Mouse (Mus musculus) stomach, embryonic 14.5 days (tissue): Measurements from ENCODE around the gene Ikzf2. TPM values are rescaled to one million over a fixed set of nuclear protein-coding genes. Genes with fewer than 3 reads are reported as not detected.

Experiments used
- ATAC-seq: fragments of 200-750 bp; cut with Nextera tagmentation; 2 replicates; pipeline ENCODE4 v1.8.0; 2017; ENCODE audit warnings: low read depth, moderate TSS enrichment; ENCODE audit not compliant: insufficient number of reproducible peaks, insufficient read depth, low FRiP score
- H3K27ac ChIP-seq: fragments of 300-500 bp; sonication (generic); 2 replicates; pipeline ENCODE4 v1.5.1; 2014; ENCODE audit warnings: mild to moderate bottlenecking, low read length, moderate library complexity, mixed read lengths
- H3K27me3 ChIP-seq: fragments of 300-500 bp; sonication (generic); 2 replicates; pipeline ENCODE4 v1.6.1; 2014; ENCODE audit warnings: low read length, control low read depth, mixed read lengths; ENCODE audit not compliant: control insufficient read depth, insufficient read depth
- H3K36me3 ChIP-seq: fragments of 300-500 bp; sonication (generic); 2 replicates; pipeline ENCODE4 v1.6.1; 2014; ENCODE audit warnings: mild to moderate bottlenecking, control low read depth, low read length, moderate library complexity, mixed read lengths; ENCODE audit not compliant: control insufficient read depth, insufficient read depth
- H3K4me1 ChIP-seq: fragments of 300-500 bp; sonication (generic); 2 replicates; pipeline ENCODE4 v1.6.1; 2014; ENCODE audit warnings: low read length, control low read depth, mixed read lengths; ENCODE audit not compliant: control insufficient read depth, insufficient read depth
- H3K4me2 ChIP-seq: fragments of 300-500 bp; sonication (generic); replicated peaks from 2 replicates; pipeline ENCODE4 v1.6.1; 2014; ENCODE audit warnings: low read depth, low read length, control low read depth
- H3K4me3 ChIP-seq: fragments of 300-500 bp; sonication (generic); 2 replicates; pipeline ENCODE4 v1.5.1; 2014; ENCODE audit warnings: low read depth, low read length, control low read depth
- H3K9ac ChIP-seq: fragments of 300-500 bp; sonication (generic); replicated peaks from 2 replicates; pipeline ENCODE4 v1.6.1; 2014; ENCODE audit warnings: low read depth, mild to moderate bottlenecking, control low read depth, low read length, moderate library complexity, mixed read lengths
- H3K9me3 ChIP-seq: fragments of 300-500 bp; sonication (generic); 2 replicates; pipeline ENCODE4 v1.6.1; 2016; ENCODE audit warnings: low read depth, low read length, control low read depth; ENCODE audit not compliant: control insufficient read depth
- WGBS: fragments of 180-500 bp; shearing (Covaris S2); extraction: QIAGEN DNeasy Blood & Tissue Kit; methylation state at CpG from one replicate; pipeline ENCODE4 v1.1.7; 2014; 5-methylcytosine and 5-hydroxymethylcytosine counted together
- polyA plus RNA-seq: library from polyadenylated mRNA; unstranded; fragments of >200 nt; fragmentation: Nextera tagmentation; extraction: Ambion mirVana; gene quantifications from 2 replicates; pipeline ENCODE4 v1.2.1, GENCODE M21; 2014

The Ikzf2 gene
- polyA plus RNA-seq, 1 experiment from 2014 or later, result 11.1 TPM

DNA sequence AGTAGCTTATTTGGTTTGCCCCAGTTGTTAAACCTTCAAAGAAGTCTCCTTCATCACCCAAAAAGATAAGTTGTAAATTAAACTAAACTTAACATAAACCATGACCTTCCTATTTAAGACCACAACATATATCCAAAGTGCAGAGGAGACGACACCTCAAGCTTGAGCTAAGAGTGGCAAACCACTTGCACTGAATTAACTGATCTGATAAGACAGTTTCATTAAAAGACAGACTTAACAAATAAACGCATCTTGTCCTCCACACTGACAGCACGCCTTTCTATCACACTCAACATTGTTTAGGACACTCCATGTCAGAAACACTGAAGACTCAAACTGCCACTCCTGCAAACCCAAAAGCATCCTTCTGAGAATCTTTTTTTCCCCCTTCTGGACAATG is 4.8 kb downstream of the Ikzf2 start:
- 54% methylated on average over 3 of the region's 3 CpGs for WGBS
- Histone ChIP-seq H3K4me1 (no peaks in the 10 kb centered on the region), H3K27ac (no peak overlapping the region), H3K4me2 (no peak overlapping the region), H3K27me3 (no peaks in the 10 kb centered on the region), H3K9ac (no peak overlapping the region), H3K36me3 (no peaks in the 10 kb centered on the region), H3K9me3 (no peaks in the 10 kb centered on the region), H3K4me3 (no peak overlapping the region)
- no peak for ATAC-seq

DNA sequence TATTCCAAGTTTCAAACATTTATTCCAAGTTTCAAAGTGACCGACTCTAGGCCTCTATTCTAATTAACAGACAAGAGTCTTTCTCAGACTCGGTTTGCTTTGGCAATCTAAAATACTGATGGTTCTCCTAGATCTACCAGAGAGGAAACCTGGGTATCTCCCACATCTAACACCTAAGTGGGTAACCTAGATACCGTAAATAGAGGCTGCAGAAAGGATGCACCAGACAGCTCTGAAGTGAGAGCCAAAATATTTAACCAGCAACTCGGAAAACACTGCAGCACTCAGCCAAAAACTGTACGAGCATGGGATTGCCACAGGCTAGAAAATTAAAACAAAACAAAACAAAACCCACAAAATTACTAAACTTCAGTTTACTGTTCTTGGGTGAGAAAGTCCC is 6.0 kb downstream of the Ikzf2 start:
- Histone ChIP-seq H3K27me3 (no peaks in the 10 kb centered on the region), H3K9ac (no peak overlapping the region), H3K4me2 (no peak overlapping the region), H3K36me3 (no peaks in the 10 kb centered on the region), H3K4me3 (no peak overlapping the region), H3K4me1 (no peaks in the 10 kb centered on the region), H3K9me3 (no peaks in the 10 kb centered on the region), H3K27ac (no peak overlapping the region)
- WGBS, result 66% methylated on average over 5 of the region's 5 CpGs
- ATAC-seq, result no peak

DNA sequence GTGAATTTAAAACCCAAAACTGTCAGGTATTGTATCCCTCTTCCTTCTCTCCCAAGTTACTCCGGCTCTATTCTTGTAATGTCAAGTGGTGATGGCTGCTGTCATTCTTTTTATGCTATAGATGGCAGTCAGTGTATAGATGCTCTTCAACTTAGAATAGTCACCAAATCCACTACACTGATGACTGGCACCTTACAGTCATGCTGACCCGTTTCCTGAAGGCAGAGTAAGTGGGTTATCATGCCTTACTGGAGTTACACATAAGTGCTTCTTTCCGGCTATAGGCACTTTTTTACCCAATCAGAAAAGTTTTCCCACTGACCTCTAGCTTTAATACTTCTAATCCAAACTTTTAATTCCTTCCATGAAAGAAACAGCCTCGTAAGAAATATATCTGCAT is 6.5 kb downstream of the Ikzf2 start:
- H3K27ac ChIP-seq, result no peak overlapping the region
- no peak overlapping the region for H3K9ac ChIP-seq
- H3K4me1 ChIP-seq, result no peaks in the 10 kb centered on the region
- 89% methylated on average over 4 of the region's 4 CpGs for WGBS
- ATAC-seq, result no peak
- H3K4me3 ChIP-seq, result no peak overlapping the region
- no peaks in the 10 kb centered on the region for H3K9me3 ChIP-seq
- no peaks in the 10 kb centered on the region for H3K27me3 ChIP-seq
- H3K36me3 ChIP-seq, result no peaks in the 10 kb centered on the region
- H3K4me2 ChIP-seq, result no peak overlapping the region

DNA sequence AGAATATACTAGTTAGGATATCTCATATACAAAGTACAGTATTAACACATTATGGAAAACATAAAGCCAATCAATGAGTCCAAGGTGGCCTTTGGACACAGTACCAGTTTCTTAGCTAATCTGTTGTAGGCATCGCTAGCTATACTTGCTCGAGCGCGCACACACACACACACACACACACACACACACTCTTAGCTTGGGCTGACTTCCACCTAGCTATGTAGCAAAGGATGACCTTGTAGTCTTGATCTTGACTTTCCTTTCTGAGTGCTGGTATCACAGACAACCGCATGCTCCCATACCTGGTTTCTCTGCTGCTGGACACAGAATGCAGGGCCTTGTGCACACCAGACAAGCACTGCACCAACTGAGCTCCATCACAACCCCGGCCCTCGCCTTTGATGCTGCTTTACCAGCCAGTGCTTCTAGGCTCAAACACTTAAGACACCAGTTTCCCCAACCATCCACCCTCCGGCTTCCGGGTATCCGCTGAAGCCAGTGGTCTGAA is 17.1 kb downstream of the Ikzf2 start:
- H3K36me3 ChIP-seq, result no peaks in the 10 kb centered on the region
- H3K9ac ChIP-seq, result no peak overlapping the region
- H3K4me2 ChIP-seq, result no peak overlapping the region
- H3K4me1 ChIP-seq, result no peaks in the 10 kb centered on the region
- WGBS, result 90% methylated on average over 10 of the region's 10 CpGs
- H3K9me3 ChIP-seq, result no peaks in the 10 kb centered on the region
- ATAC-seq, result no peak
- H3K27me3 ChIP-seq, result no peaks in the 10 kb centered on the region
- H3K27ac ChIP-seq, result no peak overlapping the region
- H3K4me3 ChIP-seq, result no peak overlapping the region

DNA sequence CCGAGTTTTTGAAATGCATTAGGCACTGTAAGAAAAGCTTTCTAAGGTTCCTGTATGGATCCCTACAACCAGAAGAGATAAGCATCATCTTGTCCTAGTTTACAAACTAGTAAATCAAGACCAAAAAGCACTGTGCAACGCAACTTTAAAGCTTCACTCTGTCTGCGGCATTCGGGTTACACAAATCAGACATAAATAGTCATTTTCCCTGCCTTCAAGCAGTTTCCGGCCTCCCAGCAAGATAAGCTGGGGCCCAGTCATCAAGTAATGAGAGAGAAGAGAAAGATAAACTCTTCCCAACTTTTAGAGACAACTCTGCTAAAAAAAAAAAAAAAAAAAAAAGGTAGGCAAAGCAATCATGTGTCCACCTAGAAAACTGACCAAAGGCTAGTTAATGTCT is 19.6 kb downstream of the Ikzf2 start:
- Histone ChIP-seq H3K27me3 (no peaks in the 10 kb centered on the region), H3K4me3 (no peak overlapping the region), H3K4me1 (no peaks in the 10 kb centered on the region), H3K4me2 (no peak overlapping the region), H3K36me3 (no peaks in the 10 kb centered on the region), H3K9me3 (no peaks in the 10 kb centered on the region), H3K9ac (no peak overlapping the region), H3K27ac (no peak overlapping the region)
- WGBS, result 68% methylated on average over 5 of the region's 5 CpGs
- ATAC-seq, result no peak

DNA sequence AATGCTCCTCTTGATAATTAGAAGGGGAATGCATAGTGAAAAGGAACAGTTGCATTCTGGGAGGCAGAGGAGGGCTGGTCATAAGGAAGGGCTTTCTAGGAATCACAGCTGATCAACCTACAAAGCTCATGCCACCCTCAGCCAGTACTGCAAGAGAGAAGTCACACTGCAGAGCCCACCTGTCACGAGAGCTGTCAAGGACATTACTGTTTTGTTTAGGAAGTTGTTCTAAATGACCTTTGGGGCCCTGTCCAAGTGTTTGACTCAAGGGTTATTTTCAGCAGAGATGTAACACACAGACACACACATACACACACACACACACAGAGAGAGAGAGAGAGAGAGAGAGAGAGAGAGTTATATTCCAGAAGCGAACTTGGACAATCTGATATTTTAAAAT is 27.3 kb downstream of the Ikzf2 start:
- ATAC-seq, result no peak
- H3K9ac ChIP-seq, result no peak overlapping the region
- no peaks in the 10 kb centered on the region for H3K27me3 ChIP-seq
- no peaks in the 10 kb centered on the region for H3K9me3 ChIP-seq
- no peaks in the 10 kb centered on the region for H3K4me1 ChIP-seq
- H3K36me3 ChIP-seq, result no peaks in the 10 kb centered on the region
- no peak overlapping the region for H3K4me2 ChIP-seq
- no peak overlapping the region for H3K27ac ChIP-seq
- H3K4me3 ChIP-seq, result no peak overlapping the region
- 65% methylated on average over 2 of the region's 2 CpGs for WGBS

DNA sequence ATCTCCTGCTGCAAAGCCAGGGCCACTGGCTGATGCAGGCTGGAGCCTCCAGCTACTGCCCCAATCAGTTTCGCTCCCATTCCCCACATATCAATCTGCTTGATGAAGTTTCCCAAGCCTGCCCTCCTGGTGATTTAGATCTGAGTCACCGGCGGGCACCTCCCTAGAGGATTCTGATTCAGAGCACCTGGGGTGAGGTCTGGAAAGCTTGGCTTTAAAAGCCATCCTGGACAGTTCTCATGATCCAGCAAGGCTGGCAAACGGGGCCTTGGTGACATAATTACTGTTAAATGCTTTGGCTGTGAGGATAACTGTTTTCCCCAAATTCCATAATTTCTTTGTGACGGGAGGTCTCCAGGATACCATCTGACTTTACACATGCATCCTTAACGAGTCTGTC is 29.0 kb downstream of the Ikzf2 start:
- H3K27ac ChIP-seq, result no peak overlapping the region
- no peak overlapping the region for H3K9ac ChIP-seq
- H3K36me3 ChIP-seq, result no peaks in the 10 kb centered on the region
- H3K9me3 ChIP-seq, result no peaks in the 10 kb centered on the region
- H3K4me2 ChIP-seq, result no peak overlapping the region
- WGBS, result 41% methylated on average over 6 of the region's 6 CpGs
- no peak overlapping the region for H3K4me3 ChIP-seq
- ATAC-seq, result no peak
- H3K4me1 ChIP-seq, result no peaks in the 10 kb centered on the region
- no peaks in the 10 kb centered on the region for H3K27me3 ChIP-seq

DNA sequence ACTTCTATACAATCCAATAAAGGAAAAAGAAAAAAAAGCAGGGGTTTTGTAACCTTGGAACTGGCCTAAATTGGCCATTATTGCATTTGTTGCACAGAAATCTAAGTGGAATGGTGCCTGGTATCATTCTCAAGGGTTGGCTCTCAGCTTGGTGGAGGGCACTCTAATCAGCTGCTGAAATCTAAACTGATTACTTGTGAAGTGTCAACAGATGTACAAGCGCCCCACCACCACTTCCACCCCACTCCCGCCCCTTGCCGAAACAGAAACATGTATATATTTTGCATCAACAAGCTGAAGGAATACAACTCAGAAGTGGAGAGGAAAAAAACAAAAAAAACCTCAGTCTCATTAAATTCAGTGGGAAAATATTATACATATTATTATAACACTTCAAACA is 29.6 kb downstream of the Ikzf2 start:
- 53% methylated on average over 3 of the region's 3 CpGs for WGBS

DNA sequence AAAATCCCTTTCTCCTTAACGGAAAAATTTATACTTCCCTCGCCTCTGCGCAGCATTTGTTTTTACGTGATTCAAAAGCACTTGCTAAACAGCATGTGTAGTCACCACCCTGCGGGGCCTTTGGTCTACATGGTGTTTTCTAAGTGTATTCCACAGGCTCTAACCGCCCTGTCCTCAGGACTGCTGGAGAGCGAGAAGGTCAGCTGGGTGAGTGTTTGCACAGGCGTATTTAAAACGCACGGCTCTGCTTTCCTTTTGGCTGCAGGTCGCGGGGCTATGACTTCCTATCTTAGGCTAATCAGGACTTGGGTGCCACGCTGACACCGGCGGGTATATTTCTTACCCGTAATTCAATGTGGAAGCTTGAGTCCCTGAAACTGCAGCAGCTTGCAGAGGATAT is 30.1 kb downstream of the Ikzf2 start:
- 36% methylated on average over 16 of the region's 16 CpGs for WGBS

More for the DNA sequence above, 29.6 kb downstream of the Ikzf2 start:
- H3K27ac ChIP-seq, result no peak overlapping the region
- no peaks in the 10 kb centered on the region for H3K4me1 ChIP-seq
- H3K9me3 ChIP-seq, result no peaks in the 10 kb centered on the region
- H3K27me3 ChIP-seq, result no peaks in the 10 kb centered on the region
- ATAC-seq, result no peak
- H3K4me2 ChIP-seq, result no peak overlapping the region
- no peak overlapping the region for H3K4me3 ChIP-seq
- no peak overlapping the region for H3K9ac ChIP-seq
- no peaks in the 10 kb centered on the region for H3K36me3 ChIP-seq

More for the DNA sequence above, 30.1 kb downstream of the Ikzf2 start:
- Histone ChIP-seq H3K4me1 (no peaks in the 10 kb centered on the region), H3K4me3 (no peak overlapping the region), H3K27ac (no peak overlapping the region), H3K27me3 (no peaks in the 10 kb centered on the region), H3K36me3 (no peaks in the 10 kb centered on the region), H3K9me3 (no peaks in the 10 kb centered on the region), H3K4me2 (no peak overlapping the region), H3K9ac (no peak overlapping the region)
- ATAC-seq, result no peak
